Mouse (Mus musculus) forebrain, embryonic 16.5 days (tissue): ENCODE data around the gene Slc26a1. TPM values are rescaled to one million over a fixed set of nuclear protein-coding genes. Genes with fewer than 3 reads are reported as not detected.
"Not testable (repeated sequence)": the region's sequence is repeated elsewhere in the genome, so short reads cannot be mapped to it uniquely, and the experiment has no call there.

Experiments used
- ATAC-seq: fragments of 200-750 bp; cut with Nextera tagmentation; 2 replicates; pipeline ENCODE4 v1.8.0; 2017; ENCODE audit warnings: mild to moderate bottlenecking, moderate library complexity
- H3K27ac ChIP-seq: fragments of 300-500 bp; sonication (generic); 2 replicates; pipeline ENCODE4 v1.5.1; 2014; ENCODE audit warnings: low read length, control low read depth
- H3K27me3 ChIP-seq: fragments of 300-500 bp; sonication (generic); replicated peaks from 2 replicates; pipeline ENCODE4 v1.6.1; 2014; ENCODE audit warnings: low read length; ENCODE audit not compliant: control insufficient read depth, insufficient read depth
- H3K36me3 ChIP-seq: fragments of 300-500 bp; sonication (generic); 2 replicates; pipeline ENCODE4 v1.6.1; 2014; ENCODE audit not compliant: control insufficient read depth, insufficient read depth
- H3K4me1 ChIP-seq: fragments of 300-500 bp; sonication (generic); replicated peaks from 2 replicates; pipeline ENCODE4 v1.6.1; 2014; ENCODE audit warnings: low read length; ENCODE audit not compliant: control insufficient read depth, insufficient read depth
- H3K4me2 ChIP-seq: fragments of 300-500 bp; sonication (generic); 2 replicates; pipeline ENCODE4 v1.6.1; 2014; ENCODE audit warnings: mild to moderate bottlenecking, low read length, control low read depth
- H3K4me3 ChIP-seq: fragments of 300-500 bp; sonication (generic); replicated peaks from 2 replicates; pipeline ENCODE4 v1.5.1; 2014; ENCODE audit warnings: mild to moderate bottlenecking, low read length, control low read depth
- H3K9ac ChIP-seq: fragments of 300-500 bp; sonication (generic); replicated peaks from 2 replicates; pipeline ENCODE4 v1.6.1; 2014; ENCODE audit warnings: low read depth, low read length, control low read depth
- H3K9me3 ChIP-seq: fragments of 300-500 bp; sonication (generic); 2 replicates; pipeline ENCODE4 v1.6.1; 2016; ENCODE audit warnings: low read length; ENCODE audit not compliant: control insufficient read depth
- WGBS: fragments of 180-500 bp; shearing (Covaris S2); extraction: QIAGEN DNeasy Blood & Tissue Kit; methylation state at CpG from one replicate; pipeline ENCODE4 v1.1.7; 2014; 5-methylcytosine and 5-hydroxymethylcytosine counted together
- polyA plus RNA-seq: library from polyadenylated mRNA; unstranded; fragments of >200 nt; fragmentation: Nextera tagmentation; extraction: Ambion mirVana; gene quantifications from 2 replicates; pipeline ENCODE4 v1.2.1, GENCODE M21; 2015

The Slc26a1 gene
- polyA plus RNA-seq, 1 experiment from 2014 or later = 2.3 TPM

DNA sequence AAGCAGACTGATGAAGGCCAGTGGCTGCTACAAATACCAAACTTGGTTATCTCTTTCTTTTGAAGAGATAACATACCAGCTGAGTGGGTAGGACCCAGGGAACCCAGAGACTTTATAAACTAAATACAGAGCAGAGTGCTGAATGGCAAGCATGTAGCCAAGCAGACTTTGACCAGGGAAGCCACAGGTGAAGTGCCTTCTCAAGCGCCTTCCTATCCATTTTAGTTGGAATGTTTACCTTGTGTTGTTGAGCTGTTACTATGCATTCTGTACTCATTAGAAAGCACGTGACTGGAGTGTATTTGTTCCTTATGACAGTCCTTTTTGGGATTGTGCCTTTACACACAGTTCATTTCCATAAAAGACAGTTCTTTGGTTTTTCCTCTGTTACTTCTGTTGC, 31.7 kb downstream of the Slc26a1 start:
- no peak for ATAC-seq
- no peaks in the 10 kb centered on the region for H3K4me1 ChIP-seq

DNA sequence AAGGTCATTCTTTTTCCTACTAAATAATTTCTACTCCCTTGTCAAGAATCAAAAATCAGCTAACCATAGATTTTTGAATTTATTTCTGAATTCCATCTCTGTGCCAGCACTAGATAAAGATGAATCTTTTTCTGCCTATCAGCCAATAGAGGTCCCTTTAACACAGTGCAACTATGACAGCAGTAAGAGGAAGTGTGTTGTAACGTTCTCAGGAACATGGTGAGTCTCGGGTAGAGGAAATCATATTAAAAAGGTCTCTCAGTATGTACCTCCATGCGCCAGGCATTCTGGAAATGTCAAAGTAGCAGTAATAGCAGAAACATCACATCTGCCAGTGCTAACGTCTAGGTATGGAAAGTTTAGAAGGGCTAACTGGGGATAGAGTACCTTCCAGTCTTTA, 39.2 kb downstream of the Slc26a1 start:
- no peaks in the 10 kb centered on the region for H3K9me3 ChIP-seq
- no peak overlapping the region for H3K4me2 ChIP-seq
- H3K27ac ChIP-seq = no peak overlapping the region
- ATAC-seq = no peak
- no peaks in the 10 kb centered on the region for H3K27me3 ChIP-seq
- WGBS = 80% methylated on average over 4 of the region's 4 CpGs
- no peaks in the 10 kb centered on the region for H3K4me1 ChIP-seq
- no peaks in the 10 kb centered on the region for H3K36me3 ChIP-seq
- no peak overlapping the region for H3K9ac ChIP-seq
- no peak overlapping the region for H3K4me3 ChIP-seq

More for the DNA sequence above, 31.7 kb downstream of the Slc26a1 start:
- no peaks in the 10 kb centered on the region for H3K27me3 ChIP-seq
- H3K4me2 ChIP-seq = no peak overlapping the region
- H3K9me3 ChIP-seq = no peaks in the 10 kb centered on the region
- peaks cover 6% of the 10 kb centered on the region for H3K36me3 ChIP-seq
- no peak overlapping the region for H3K4me3 ChIP-seq
- H3K27ac ChIP-seq = no peak overlapping the region
- no peak overlapping the region for H3K9ac ChIP-seq
- 80% methylated on average over 2 of the region's 2 CpGs for WGBS

DNA sequence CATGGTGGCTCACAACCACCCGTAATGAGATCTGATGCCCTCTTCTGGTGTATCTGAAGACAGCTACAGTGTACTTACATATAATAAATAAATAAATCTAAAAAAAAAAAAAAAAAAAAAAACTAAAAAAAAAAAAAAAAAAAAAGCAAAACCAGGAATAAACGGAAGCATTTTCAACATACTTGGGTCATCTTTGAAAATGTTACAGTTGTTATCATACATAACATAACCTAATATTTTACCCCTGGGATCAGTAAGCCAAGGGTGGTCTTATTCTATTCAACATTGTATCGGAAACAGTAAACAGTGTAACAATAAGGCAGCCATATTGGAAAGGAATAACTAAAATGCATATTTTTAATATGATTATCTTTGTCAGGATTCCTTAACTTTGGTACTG, 41.3 kb downstream of the Slc26a1 start:
- H3K27ac ChIP-seq, ATAC-seq, H3K36me3 ChIP-seq, H3K27me3 ChIP-seq, H3K9ac ChIP-seq, H3K4me1 ChIP-seq, H3K4me3 ChIP-seq, H3K4me2 ChIP-seq, H3K9me3 ChIP-seq: not testable (repeated sequence)
- WGBS = 89% methylated on average over 2 of the region's 3 CpGs

DNA sequence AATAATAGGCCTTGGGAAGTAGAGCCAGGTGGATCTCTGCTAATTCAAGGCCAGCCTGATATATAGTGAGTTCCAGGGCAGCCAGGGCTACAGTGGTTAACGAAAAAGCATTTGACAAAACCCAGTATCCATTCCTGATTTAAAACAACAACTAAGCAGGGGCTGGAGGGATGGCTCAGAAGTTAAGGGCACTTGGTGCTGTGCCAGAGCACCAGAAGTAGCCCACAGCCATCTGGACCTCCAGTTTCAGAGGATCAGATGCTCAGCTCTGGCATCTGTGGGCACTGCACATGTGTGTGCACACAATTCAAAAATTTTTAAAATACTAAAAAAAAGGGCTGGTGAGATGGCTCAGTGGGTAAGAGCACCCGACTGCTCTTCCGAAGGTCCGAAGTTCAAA, 41.7 kb downstream of the Slc26a1 start:
- H3K36me3 ChIP-seq = no peaks in the 10 kb centered on the region
- no peaks in the 10 kb centered on the region for H3K9me3 ChIP-seq
- no peak overlapping the region for H3K9ac ChIP-seq
- H3K27ac ChIP-seq = no peak overlapping the region
- no peak overlapping the region for H3K4me2 ChIP-seq
- WGBS = 93% methylated on average over 4 of the region's 4 CpGs
- ATAC-seq = no peak
- H3K4me1 ChIP-seq = peaks cover 11% of the 10 kb centered on the region
- H3K27me3 ChIP-seq = no peaks in the 10 kb centered on the region
- no peak overlapping the region for H3K4me3 ChIP-seq

- Histone ChIP-seq H3K4me1 (peaks cover 24% of the 10 kb centered on the region), H3K27me3 (no peaks in the 10 kb centered on the region), H3K27ac (peak within 1 kb of the TSS; percentile 89), H3K36me3 (no peaks in the 10 kb centered on the region; the same call in 1 of the 2 replicates), H3K9ac (peak within 1 kb of the TSS; percentile 96), H3K9me3 (no peaks in the 10 kb centered on the region), H3K4me3 (peak within 1 kb of the TSS; percentile 87), H3K4me2 (peak within 1 kb of the TSS; percentile 97)
- peak; percentile 98 for ATAC-seq
- whole genome bisulfite sequencing = under 1% methylated on average over 58 of the region's 58 CpGs
These were observed 45.5 kb downstream of the Slc26a1 start, which contains the start of the genes Gak and Tmem175 for GRCm38 (mm10) chr5:108629634-108630483. Gene Gak (minus strand): TSS chr5:108629755. Gene Tmem175 (plus strand): TSS chr5:108629770.

GRCm38 (mm10) chr5:108628891-108629633, 46.3 kb downstream of the Slc26a1 start:
- WGBS = 2% methylated on average over 32 of the region's 32 CpGs
- Histone ChIP-seq H3K4me1 (peaks cover 24% of the 10 kb centered on the region), H3K4me2 (peak overlapping the region; percentile 97), H3K9me3 (no peaks in the 10 kb centered on the region), H3K4me3 (peak overlapping the region; percentile 87), H3K27me3 (no peaks in the 10 kb centered on the region), H3K36me3 (no peaks in the 10 kb centered on the region; the same call in 1 of the 2 replicates), H3K9ac (peak overlapping the region; percentile 96), H3K27ac (peak overlapping the region; percentile 89)
- peak; percentile 81 for ATAC-seq

DNA sequence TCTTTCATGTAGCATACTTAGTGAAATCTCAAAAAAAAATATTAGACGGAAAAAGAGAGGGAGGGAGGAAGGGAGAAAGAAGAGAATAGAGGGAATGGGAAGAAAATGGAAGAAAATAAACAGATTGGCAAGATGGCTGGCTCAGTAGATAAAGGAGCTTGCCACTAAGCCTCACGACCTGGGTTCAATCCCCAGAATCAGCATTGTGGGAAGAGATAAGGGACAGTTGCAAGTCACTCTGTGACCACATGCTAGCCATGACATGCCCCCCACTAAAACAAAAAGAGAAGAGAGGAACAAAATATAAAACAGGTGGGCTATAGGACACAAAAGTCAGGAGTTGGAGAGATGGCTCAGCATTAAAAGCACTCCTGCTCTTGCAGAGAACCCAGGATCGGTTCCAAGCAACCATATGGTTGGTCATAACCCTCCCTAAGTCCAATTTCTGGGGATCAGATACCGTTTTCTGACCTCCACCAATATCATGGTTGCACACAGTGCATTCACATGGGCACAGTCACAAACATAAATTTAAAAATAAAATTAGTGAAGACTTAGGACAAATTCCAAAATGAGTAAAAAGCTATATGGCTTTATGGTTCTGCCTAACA, 49.2 kb downstream of the Slc26a1 start:
- no peak overlapping the region for H3K4me3 ChIP-seq
- H3K27me3 ChIP-seq = no peaks in the 10 kb centered on the region
- WGBS = 84% methylated on average over 4 of the region's 4 CpGs
- no peak for ATAC-seq
- H3K9ac ChIP-seq = no peak overlapping the region
- no peak overlapping the region for H3K27ac ChIP-seq
- H3K4me2 ChIP-seq = no peak overlapping the region
- H3K36me3 ChIP-seq = peaks cover 2% of the 10 kb centered on the region; the same call in 1 of the 2 replicates
- H3K9me3 ChIP-seq = no peaks in the 10 kb centered on the region
- H3K4me1 ChIP-seq = peaks cover 24% of the 10 kb centered on the region

GRCm38 (mm10) chr5:108621870-108622269, 53.5 kb downstream of the Slc26a1 start:
- Histone ChIP-seq H3K27ac (no peak overlapping the region), H3K9me3 (no peaks in the 10 kb centered on the region), H3K4me2 (no peak overlapping the region), H3K4me3 (no peak overlapping the region), H3K36me3 (peaks cover 5% of the 10 kb centered on the region), H3K27me3 (no peaks in the 10 kb centered on the region), H3K4me1 (no peaks in the 10 kb centered on the region), H3K9ac (no peak overlapping the region)
- WGBS = 83% methylated on average over 2 of the region's 2 CpGs
- ATAC-seq = no peak
